Mouse (Mus musculus) urinary bladder, postnatal 10 days (tissue): ENCODE results near the gene Dnaaf1.

Experiments
- DNase-seq: peaks from one replicate; pipeline ENCODE4 v3.0.0; 2022; ENCODE audit warnings: low spot score

Dnaaf1 gene

GRCm38 (mm10) chr8:119572411-119572810 lies 2.6 kb upstream of the Dnaaf1 start:
- no peak for DNase-seq

- DNase-seq = no peak
Observed at GRCm38 (mm10) chr8:119575366-119575726, 311 bp downstream of the Dnaaf1 start.

GRCm38 (mm10) chr8:119579096-119579495 lies 4.1 kb downstream of the Dnaaf1 start:
- no peak for DNase-seq

GRCm38 (mm10) chr8:119580441-119581161 lies 5.6 kb downstream of the Dnaaf1 start:
- no peak for DNase-seq

- no peak for DNase-seq
Observed at GRCm38 (mm10) chr8:119585901-119586300, 10.9 kb downstream of the Dnaaf1 start.

- no peak for DNase-seq
Observed at GRCm38 (mm10) chr8:119588321-119588720, 13.3 kb downstream of the Dnaaf1 start.

- no peak for DNase-seq
Observed at GRCm38 (mm10) chr8:119588844-119589243, 13.8 kb downstream of the Dnaaf1 start.

GRCm38 (mm10) chr8:119590348-119590747 lies 15.3 kb downstream of the Dnaaf1 start:
- DNase-seq = no peak

- DNase-seq = no peak
Observed at GRCm38 (mm10) chr8:119591456-119591855, 16.4 kb downstream of the Dnaaf1 start.

- no peak for DNase-seq
Observed at GRCm38 (mm10) chr8:119603771-119604170, 28.7 kb downstream of the Dnaaf1 start.

- no peak for DNase-seq
Observed at GRCm38 (mm10) chr8:119604398-119604803, 29.4 kb downstream of the Dnaaf1 start.

- peak; percentile 63 for DNase-seq
Observed at GRCm38 (mm10) chr8:119604996-119605395, 30.0 kb downstream of the Dnaaf1 start, which contains the start of gene Taf1c. Gene Taf1c (minus strand): TSS chr8:119605222.

GRCm38 (mm10) chr8:119606224-119606623 lies 31.2 kb downstream of the Dnaaf1 start:
- DNase-seq = no peak

GRCm38 (mm10) chr8:119612471-119612870 lies 37.4 kb downstream of the Dnaaf1 start, which contains the start of gene Adad2:
Gene Adad2 (plus strand): TSS chr8:119612747.
- DNase-seq = no peak

GRCm38 (mm10) chr8:119615096-119615495 lies 40.1 kb downstream of the Dnaaf1 start:
- no peak for DNase-seq

- DNase-seq = no peak
Observed at GRCm38 (mm10) chr8:119616358-119616757, 41.3 kb downstream of the Dnaaf1 start.

GRCm38 (mm10) chr8:119616811-119617210 lies 41.8 kb downstream of the Dnaaf1 start:
- DNase-seq = no peak

GRCm38 (mm10) chr8:119617586-119617985 lies 42.6 kb downstream of the Dnaaf1 start:
- DNase-seq = no peak

- no peak for DNase-seq
Observed at GRCm38 (mm10) chr8:119618887-119619286, 43.9 kb downstream of the Dnaaf1 start.

- no peak for DNase-seq
Observed at GRCm38 (mm10) chr8:119620116-119620840, 45.2 kb downstream of the Dnaaf1 start.

GRCm38 (mm10) chr8:119620848-119621465 lies 45.9 kb downstream of the Dnaaf1 start:
- DNase-seq = no peak

GRCm38 (mm10) chr8:119622555-119622954 lies 47.5 kb downstream of the Dnaaf1 start:
- no peak for DNase-seq

GRCm38 (mm10) chr8:119623061-119623460 lies 48.0 kb downstream of the Dnaaf1 start:
- DNase-seq = no peak
